Mouse (Mus musculus) A20 (cell line): Measurements from ENCODE around the gene Tspo.

Source experiments
- DNase-seq: peaks from one replicate; pipeline ENCODE4 v3.0.0-alpha.2; 2011; ENCODE audit warnings: low read depth, low spot score

The Tspo gene

GRCm38 (mm10) chr15:83582931-83583330, 19.5 kb downstream of the Tspo start:
- DNase-seq, result no peak

GRCm38 (mm10) chr15:83583419-83584156, 20.2 kb downstream of the Tspo start:
- DNase-seq, result peak; percentile 50

GRCm38 (mm10) chr15:83584741-83585220, 21.4 kb downstream of the Tspo start:
- no peak for DNase-seq

DNA sequence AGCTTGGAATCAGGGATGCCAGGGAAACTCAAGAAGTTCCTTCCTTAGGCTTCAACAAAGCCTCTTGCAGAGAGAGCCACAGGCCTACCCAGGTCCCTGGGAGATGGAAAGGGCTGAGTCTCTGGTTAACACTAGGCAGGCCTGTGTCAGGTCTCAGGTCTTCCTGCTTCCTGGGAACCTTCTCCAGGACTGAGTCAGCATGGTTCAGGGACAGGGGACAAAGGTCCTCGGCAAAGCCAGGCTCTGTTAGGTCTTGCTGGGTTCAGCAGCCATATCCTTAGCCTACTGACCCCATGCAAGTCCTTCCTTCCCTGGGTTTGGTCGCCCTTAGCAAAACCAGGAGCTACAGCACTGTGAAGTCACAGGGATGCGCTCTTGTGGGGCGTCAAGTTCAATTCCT, 27.4 kb downstream of the Tspo start:
- no peak for DNase-seq

DNA sequence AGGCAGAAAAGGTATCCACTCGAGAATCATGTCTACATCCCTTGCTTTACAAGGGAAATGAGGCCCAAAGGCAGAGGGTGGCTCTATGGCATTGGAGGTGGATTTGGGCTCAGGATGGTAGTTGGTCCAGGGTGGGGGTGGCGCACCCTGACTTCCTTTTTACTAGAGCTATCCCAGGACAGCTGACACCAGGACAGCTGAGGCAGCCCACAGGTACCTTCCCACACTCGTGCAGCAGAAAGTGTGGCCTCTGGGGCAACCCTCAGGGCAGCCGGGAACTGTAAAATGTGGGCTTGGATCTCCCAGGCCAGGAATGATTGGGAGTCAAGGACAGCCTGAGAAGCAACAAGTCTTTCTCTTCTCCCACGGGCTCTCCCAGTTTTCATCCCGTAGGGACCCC, 28.4 kb downstream of the Tspo start:
- DNase-seq, result no peak

GRCm38 (mm10) chr15:83592260-83593188, 29.1 kb downstream of the Tspo start:
- DNase-seq, result no peak

- DNase-seq, result no peak
Measured at GRCm38 (mm10) chr15:83593189-83593585, 29.8 kb downstream of the Tspo start.

DNA sequence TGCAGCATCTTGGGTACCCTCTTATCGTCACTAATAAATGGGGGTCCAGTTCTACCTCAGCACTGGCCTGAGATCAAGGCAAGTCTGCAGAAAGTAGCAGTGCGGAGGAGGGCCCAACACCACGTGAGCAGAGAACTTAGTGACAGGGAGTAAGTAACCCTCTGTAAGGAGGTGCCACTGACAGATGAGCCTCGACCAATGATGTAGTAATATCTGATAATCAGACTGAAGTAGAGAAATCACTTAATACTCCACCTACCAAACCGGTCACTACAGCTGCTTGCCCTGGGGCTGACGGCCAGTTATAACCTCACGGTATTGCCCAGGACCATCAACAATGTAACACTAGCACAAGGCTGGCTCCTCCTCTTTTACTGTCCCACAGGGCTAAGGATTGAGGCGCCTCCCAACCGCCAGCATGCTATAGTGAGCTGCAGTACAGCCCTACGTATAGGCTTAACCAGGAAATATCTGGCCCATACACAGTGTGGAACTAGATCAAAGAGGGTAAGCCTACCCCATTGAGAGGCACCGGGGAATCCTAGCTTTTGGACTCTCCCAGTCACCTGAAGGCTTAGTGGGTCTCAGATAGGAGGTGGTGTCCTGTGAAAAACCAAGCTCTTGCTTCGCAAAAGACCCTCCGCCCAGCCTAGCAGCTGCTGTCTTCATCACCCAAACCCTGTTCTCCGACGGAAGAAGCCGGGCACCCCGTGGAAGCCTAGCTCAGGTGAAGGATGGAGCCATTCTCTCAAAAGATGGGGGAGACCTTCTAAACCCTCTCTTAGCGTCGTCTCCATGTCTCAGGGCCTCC, 30.5 kb downstream of the Tspo start:
- DNase-seq, result peak; percentile 45

GRCm38 (mm10) chr15:83594513-83595363, 31.3 kb downstream of the Tspo start, which contains the start of gene Ttll12:
Gene Ttll12, minus strand, starts transcription at chr15:83595157.
- DNase-seq, result peak; percentile 96

- no peak for DNase-seq
Measured at GRCm38 (mm10) chr15:83595364-83595711, 31.9 kb downstream of the Tspo start.

- DNase-seq, result no peak
Measured at GRCm38 (mm10) chr15:83596833-83597232, 33.4 kb downstream of the Tspo start.

GRCm38 (mm10) chr15:83601185-83601584, 37.8 kb downstream of the Tspo start:
- DNase-seq, result no peak

DNA sequence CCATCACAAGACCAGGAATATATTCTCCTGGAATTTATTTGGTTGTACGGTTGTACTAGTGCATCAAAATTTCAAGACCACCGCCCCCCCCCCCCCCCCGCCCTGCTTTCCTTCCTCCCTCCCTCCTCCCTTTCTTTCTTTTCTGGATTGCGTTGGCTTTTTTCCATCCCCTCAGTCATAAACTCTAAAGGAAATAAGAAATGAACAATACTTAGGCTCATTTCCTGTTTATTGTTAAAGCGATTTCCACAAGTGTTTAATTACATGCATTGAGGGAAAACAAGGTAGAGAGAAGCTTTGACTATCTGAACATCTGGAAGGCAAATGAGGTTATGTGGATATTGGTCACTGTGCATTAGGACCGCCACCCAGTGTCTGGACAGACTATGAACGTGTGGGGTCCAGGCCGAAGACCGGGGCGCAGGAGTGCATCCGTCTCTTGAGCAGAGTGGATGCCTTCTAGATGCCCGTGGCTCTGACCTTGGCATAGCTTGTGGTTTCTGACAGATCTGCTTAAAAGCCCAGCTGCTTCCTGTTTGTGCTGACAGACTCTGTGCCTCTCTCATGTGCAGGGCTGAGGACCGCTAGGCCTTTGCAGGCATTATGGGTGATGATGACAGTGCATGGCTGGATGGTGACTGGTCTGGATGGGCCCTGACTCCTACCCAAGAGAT, 39.1 kb downstream of the Tspo start:
- peak; percentile 78 for DNase-seq

DNA sequence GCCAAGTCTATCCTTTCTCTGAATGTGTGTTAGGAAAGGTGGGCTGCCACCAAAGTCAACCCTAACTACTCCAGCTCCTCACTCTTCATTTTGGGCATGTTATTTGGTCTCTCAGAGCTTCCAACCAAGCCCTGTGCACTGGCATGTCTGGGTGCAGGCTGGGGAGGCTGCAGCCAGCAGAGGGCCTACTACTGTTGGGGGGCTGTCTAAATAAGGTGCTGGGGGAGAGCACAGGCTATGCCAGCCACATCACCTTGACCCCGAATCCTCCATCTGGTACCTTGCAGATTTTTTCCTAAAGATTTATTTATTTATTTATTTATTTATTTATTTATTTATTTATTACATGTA, 39.6 kb downstream of the Tspo start:
- DNase-seq, result no peak

GRCm38 (mm10) chr15:83603426-83603825, 40.0 kb downstream of the Tspo start:
- DNase-seq, result no peak

DNA sequence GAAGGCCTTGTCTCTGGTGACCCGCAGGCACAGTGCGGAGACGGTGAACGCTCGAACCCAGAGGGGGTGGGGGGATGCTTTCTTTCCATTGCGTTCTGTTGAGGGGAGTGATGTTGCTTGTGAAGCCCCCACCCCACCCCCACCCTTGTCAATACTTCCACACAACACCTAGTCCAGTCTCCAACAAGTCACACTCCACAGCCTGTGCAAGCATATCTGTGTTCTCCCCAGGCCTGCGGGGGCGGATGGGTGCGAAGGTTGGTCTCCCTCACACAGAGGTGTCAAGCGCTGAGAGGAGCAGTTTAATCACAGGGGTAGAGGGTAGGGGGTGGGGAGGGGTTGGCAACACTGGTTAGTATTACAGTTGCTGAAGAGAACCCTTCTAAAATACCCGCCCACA, 42.8 kb downstream of the Tspo start:
- DNase-seq, result no peak

DNA sequence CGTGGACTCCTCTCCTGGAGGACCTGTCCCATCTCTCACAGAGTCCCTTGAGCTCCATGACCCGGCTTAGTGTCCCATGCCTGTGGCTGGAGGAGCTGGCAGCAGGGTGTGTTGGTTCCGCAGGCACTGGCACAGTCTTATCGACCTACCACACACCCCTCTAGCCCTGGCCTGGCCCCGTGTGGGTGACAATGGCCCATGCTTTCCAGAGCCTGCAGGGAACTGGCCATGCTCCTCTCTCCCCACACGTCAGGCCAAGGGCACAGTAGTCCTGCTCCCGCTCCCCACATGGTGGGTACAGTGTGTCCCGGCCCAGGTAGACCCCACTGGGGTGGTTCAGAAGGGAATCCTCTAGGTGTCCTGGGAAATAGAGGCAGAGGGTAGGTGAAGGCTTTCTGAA, 43.3 kb downstream of the Tspo start:
- no peak for DNase-seq

- peak; percentile 79 for DNase-seq
Measured at GRCm38 (mm10) chr15:83607115-83607802, 43.9 kb downstream of the Tspo start.

- DNase-seq, result no peak
Measured at GRCm38 (mm10) chr15:83615245-83615644, 51.9 kb downstream of the Tspo start.
